Mouse (Mus musculus) thymus, adult 2 months (tissue): ENCODE results near the gene Dscam. TPM values are rescaled to one million over a fixed set of nuclear protein-coding genes. Genes with fewer than 3 reads are reported as not detected.

Source experiments
- DNase-seq: peaks from one replicate; pipeline ENCODE4 v3.0.0; 2021
- H3K27ac ChIP-seq: fragments of 200-500 bp; 2 replicates; pipeline ENCODE4 v1.5.1; 2012; ENCODE audit warnings: low read length, control low read depth; ENCODE audit not compliant: control insufficient read depth, insufficient read depth
- H3K27me3 ChIP-seq: fragments of 200-500 bp; 2 replicates; pipeline ENCODE4 v1.6.1; 2012; ENCODE audit warnings: mild to moderate bottlenecking, low read length, moderate library complexity, mixed read lengths; ENCODE audit not compliant: control insufficient read depth, insufficient read depth
- H3K36me3 ChIP-seq: fragments of 200-500 bp; 2 replicates; pipeline ENCODE4 v1.6.1; 2012; ENCODE audit warnings: mild to moderate bottlenecking, low read length, moderate library complexity; ENCODE audit not compliant: control insufficient read depth, insufficient read depth
- H3K4me1 ChIP-seq: fragments of 200-500 bp; replicated peaks from 2 replicates; pipeline ENCODE4 v1.6.1; 2012; ENCODE audit warnings: low read length; ENCODE audit not compliant: control insufficient read depth, insufficient read depth
- H3K4me3 ChIP-seq: fragments of 200-500 bp; 2 replicates; pipeline ENCODE4 v1.5.1; 2012; ENCODE audit warnings: mild to moderate bottlenecking, low read length, control low read depth, moderate library complexity; ENCODE audit not compliant: control insufficient read depth, insufficient read depth
- CTCF ChIP-seq: fragments of 200-500 bp; IDR thresholded peaks from 2 replicates; pipeline ENCODE4 v1.5.1; 2012; ENCODE audit warnings: mild to moderate bottlenecking, control low read depth, low read length, moderate library complexity, borderline replicate concordance; ENCODE audit not compliant: control insufficient read depth, poor library complexity, insufficient read depth; ENCODE audit errors: extremely low read depth
- POLR2A ChIP-seq: fragments of 200-500 bp; IDR thresholded peaks from 2 replicates; pipeline ENCODE4 v1.6.1; 2012; ENCODE audit warnings: mild to moderate bottlenecking, low read length, control low read depth, moderate library complexity; ENCODE audit not compliant: control insufficient read depth, poor library complexity, insufficient read depth; ENCODE audit errors: extremely low read depth
- WGBS: fragments of 180-500 bp; shearing (Covaris S2); methylation state at CpG from one replicate; pipeline ENCODE4 v1.1.7; 2018; 5-methylcytosine and 5-hydroxymethylcytosine counted together
- polyA plus RNA-seq: library from polyadenylated mRNA; depleted of rRNA; stranded (reverse); fragments of >200 nt; gene quantifications from 2 replicates; pipeline ENCODE4 v1.2.3, GENCODE M21; 2012

Dscam gene
- polyA plus RNA-seq, 1 experiment, result 0.28 TPM

DNA sequence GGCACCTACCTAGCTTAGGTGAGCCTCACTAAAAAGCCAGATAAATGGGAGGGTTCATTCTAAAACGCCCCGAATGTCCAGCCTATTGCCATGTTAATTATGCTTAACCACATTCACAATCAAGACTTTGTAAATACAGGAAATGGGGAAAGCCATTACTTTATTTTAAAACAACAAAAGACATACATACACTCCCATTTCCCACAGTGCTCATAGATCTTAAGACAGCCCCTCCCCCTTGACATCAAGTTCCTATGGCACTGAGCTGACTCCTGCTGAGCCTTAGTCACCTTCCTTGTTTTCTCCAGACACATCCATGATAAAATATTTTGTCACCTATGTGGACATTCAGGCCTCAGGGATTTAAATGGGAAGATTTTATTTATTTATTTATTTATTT is 4.4 kb downstream of the Dscam start:
- Histone ChIP-seq H3K36me3 (no peaks in the 10 kb centered on the region), H3K27ac (no peak overlapping the region), H3K4me1 (no peaks in the 10 kb centered on the region), H3K4me3 (no peak overlapping the region), H3K27me3 (no peaks in the 10 kb centered on the region; the same call in 1 of the 2 replicates)
- WGBS, result 67% methylated on average over 2 of the region's 2 CpGs
- TF ChIP-seq POLR2A (no peak), CTCF (no peak)
- no peak for DNase-seq

- WGBS, result 4% methylated on average over 21 of the region's 21 CpGs
- no peaks in the 10 kb centered on the region; the same call in 1 of the 2 replicates for H3K27me3 ChIP-seq
- no peaks in the 10 kb centered on the region for H3K36me3 ChIP-seq
- H3K4me3 ChIP-seq, result 0 out of 2 replicates have a peak overlapping the region, but pooled peaks have one; percentile 2
- no peak for TF ChIP-seq POLR2A
- no peak for TF ChIP-seq CTCF
- DNase-seq, result peak; percentile 39
- H3K27ac ChIP-seq, result no peak overlapping the region
- no peaks in the 10 kb centered on the region for H3K4me1 ChIP-seq
Observed at GRCm38 (mm10) chr16:97165444-97166121, 5.0 kb downstream of the Dscam start.

DNA sequence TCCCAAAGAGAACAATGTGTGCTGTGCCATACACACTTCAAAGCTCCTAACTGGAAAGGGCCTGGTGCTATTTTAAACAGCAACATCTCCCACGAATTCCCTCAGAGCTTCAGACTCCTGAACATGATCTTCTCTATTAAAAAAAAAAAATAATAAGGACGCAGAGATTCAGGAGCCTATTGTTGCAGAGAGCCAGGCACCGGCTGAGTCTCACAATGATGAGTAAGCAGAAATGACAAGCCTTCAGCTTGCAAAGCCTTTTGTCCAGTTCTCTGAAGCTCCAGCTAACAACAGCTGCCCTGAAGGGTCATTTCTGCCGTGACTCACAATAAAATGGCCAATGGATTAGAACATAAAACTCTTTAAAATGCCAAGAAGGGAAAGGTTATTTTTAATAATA is 12.3 kb downstream of the Dscam start:
- no peak overlapping the region for H3K27ac ChIP-seq
- no peak overlapping the region for H3K4me3 ChIP-seq
- H3K27me3 ChIP-seq, result no peaks in the 10 kb centered on the region
- H3K4me1 ChIP-seq, result no peaks in the 10 kb centered on the region
- TF ChIP-seq CTCF, result no peak
- TF ChIP-seq POLR2A, result no peak
- WGBS, result 82% methylated on average over 4 of the region's 4 CpGs
- no peak for DNase-seq
- no peaks in the 10 kb centered on the region for H3K36me3 ChIP-seq

GRCm38 (mm10) chr16:97144544-97145194 is 25.9 kb downstream of the Dscam start:
- Histone ChIP-seq H3K36me3 (no peaks in the 10 kb centered on the region), H3K27me3 (no peaks in the 10 kb centered on the region), H3K4me1 (no peaks in the 10 kb centered on the region), H3K4me3 (no peak overlapping the region), H3K27ac (no peak overlapping the region)
- 82% methylated on average over 12 of the region's 12 CpGs for WGBS
- no peak for TF ChIP-seq CTCF
- TF ChIP-seq POLR2A, result no peak
- no peak for DNase-seq

GRCm38 (mm10) chr16:97141943-97142342 is 28.6 kb downstream of the Dscam start:
- TF ChIP-seq CTCF, result no peak
- TF ChIP-seq POLR2A, result no peak
- Histone ChIP-seq H3K36me3 (no peaks in the 10 kb centered on the region), H3K27me3 (no peaks in the 10 kb centered on the region), H3K4me3 (no peak overlapping the region), H3K27ac (no peak overlapping the region), H3K4me1 (no peaks in the 10 kb centered on the region)
- no peak for DNase-seq
- 53% methylated on average over 1 of the region's 1 CpGs for WGBS

- no peak for DNase-seq
Observed at GRCm38 (mm10) chr16:97135003-97135827, 35.3 kb downstream of the Dscam start.

More at GRCm38 (mm10) chr16:97135003-97135827, 35.3 kb downstream of the Dscam start:
- 94% methylated on average over 10 of the region's 10 CpGs for WGBS
- H3K36me3 ChIP-seq, result no peaks in the 10 kb centered on the region
- H3K4me1 ChIP-seq, result no peaks in the 10 kb centered on the region
- H3K27ac ChIP-seq, result no peak overlapping the region
- TF ChIP-seq CTCF (no peak), POLR2A (no peak)
- H3K4me3 ChIP-seq, result no peak overlapping the region
- no peaks in the 10 kb centered on the region for H3K27me3 ChIP-seq
